Mouse (Mus musculus) hematopoietic stem cell, adult 5-6 weeks (primary cell): ENCODE data around the gene Gjd2. TPM values are rescaled to one million over a fixed set of nuclear protein-coding genes. Genes with fewer than 3 reads are reported as not detected.

Experiments
- ATAC-seq, 2 experiments: fragments of 125-278 bp in 1 of 2; replicated peaks in 1 of 2; 2 replicates each; pipeline ENCODE4 v1.8.0; 2016 to 2017; ENCODE audit warnings: inconsistent platforms in 2 of 2, mild to moderate bottlenecking in 2 of 2, moderate number of reproducible peaks in 2 of 2, low read depth in 1 of 2, moderate TSS enrichment in 1 of 2; ENCODE audit not compliant: low FRiP score in 2 of 2, poor library complexity in 2 of 2, severe bottlenecking in 2 of 2, insufficient read depth in 1 of 2, low TSS enrichment in 1 of 2
- total RNA-seq: library from RNA; stranded (forward); fragments of 172-1452, 232-1000 nt; gene quantifications from 2 replicates; pipeline ENCODE4 v1.2.3, GENCODE M21; 2017

Gjd2 gene
- total RNA-seq, 1 experiment from 2014 or later: not detected

GRCm38 (mm10) chr2:114019474-114020209, 6.2 kb upstream of the Gjd2 start:
- ATAC-seq: no peak

- ATAC-seq: no peak
These were observed 4.7 kb upstream of the Gjd2 start for GRCm38 (mm10) chr2:114018136-114018535.

GRCm38 (mm10) chr2:114014839-114015238, 1.4 kb upstream of the Gjd2 start:
- no peak for ATAC-seq

GRCm38 (mm10) chr2:114013846-114014245, 427 bp upstream of the Gjd2 start:
- ATAC-seq: no peak

- ATAC-seq: no peak
These were observed 639 bp downstream of the Gjd2 start for GRCm38 (mm10) chr2:114012749-114013211.

GRCm38 (mm10) chr2:114011838-114012237, 1.6 kb downstream of the Gjd2 start:
- ATAC-seq: 0 out of 4 replicates have a peak, but pooled peaks have one; percentile 27 to 56

GRCm38 (mm10) chr2:114008321-114008720, 5.1 kb downstream of the Gjd2 start:
- ATAC-seq: no peak

- ATAC-seq: no peak
These were observed 15.9 kb downstream of the Gjd2 start for GRCm38 (mm10) chr2:113997484-113997883.

- no peak for ATAC-seq
These were observed 16.5 kb downstream of the Gjd2 start for GRCm38 (mm10) chr2:113996930-113997329.

- no peak for ATAC-seq
These were observed 28.5 kb downstream of the Gjd2 start for GRCm38 (mm10) chr2:113984890-113985289.

GRCm38 (mm10) chr2:113980664-113981063, 32.8 kb downstream of the Gjd2 start:
- ATAC-seq: no peak

- no peak for ATAC-seq
These were observed 35.2 kb downstream of the Gjd2 start for GRCm38 (mm10) chr2:113978151-113978771.

- ATAC-seq: no peak
These were observed 39.5 kb downstream of the Gjd2 start for GRCm38 (mm10) chr2:113973950-113974349.

- ATAC-seq: 0 out of 4 replicates have a peak, but pooled peaks of 1 of the 2 experiments have one; percentile 17
These were observed 47.0 kb downstream of the Gjd2 start for GRCm38 (mm10) chr2:113966421-113966820.

Other genes starting within 250 kb of the Gjd2 start
- not detected in 2 replicates for gene Scg5, start 184.5 kb downstream of the Gjd2 start, total RNA-seq
- gene Arhgap11a, start 165.0 kb downstream of the Gjd2 start, total RNA-seq: 32.7 and 35.5 TPM in 2 replicates
- not detected in 2 replicates for gene Actc1, start 39.9 kb upstream of the Gjd2 start, total RNA-seq
- gene Aqr, start 173.4 kb upstream of the Gjd2 start, total RNA-seq: 60.8 and 63.6 TPM in 2 replicates
- 4.5 and 9.3 TPM in 2 replicates for gene Zfp770, start 187.8 kb upstream of the Gjd2 start, total RNA-seq